ENCODE assay signal across 1 mouse cellular context in the genomic region with DNA sequence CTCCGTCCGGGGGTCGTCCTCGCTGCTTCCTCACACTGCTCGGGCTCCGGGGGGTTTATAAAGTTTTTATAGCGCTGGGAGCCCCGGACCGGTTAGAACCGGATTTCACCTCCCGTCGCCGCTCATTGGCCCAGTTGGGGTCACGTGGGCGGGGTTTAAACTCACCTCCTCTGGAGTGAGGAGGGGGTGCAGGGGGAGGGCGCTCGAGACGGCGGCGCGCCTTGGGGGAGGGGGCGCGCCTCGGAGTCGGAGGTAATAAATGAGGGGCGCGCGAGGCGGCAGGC.
TF ChIP-seq lines count a peak whose summit lies in the region.

No protein-coding gene starts in this region.

TF ChIP-seq in CH12.LX, 34 proteins besides CTCF, POLR2A, EP300 and RAD21 (continued from another document):
- TF ChIP-seq USF1 (IDR thresholded peaks at IDR 0.05; ENCODE audit: low read depth, low read length) (peak; percentile 93), CHD1 (IDR thresholded peaks at IDR 0.05; ENCODE audit: low read depth, low read length) (no peak), ETS1 (conservative IDR thresholded peaks at IDR 0.05; ENCODE audit: low read depth, low read length) (no peak), MAX (IDR thresholded peaks at IDR 0.05; ENCODE audit: low read length) (peak; percentile 90)
